Mouse (Mus musculus): ENCODE measurements at regions not wholly inside any gene's neighbourhood (a gene's known extent, or its start where the extent isn't known, plus 50 kb on each side); places are given as distances from the start of the nearest gene placed in this dataset.

DNA sequence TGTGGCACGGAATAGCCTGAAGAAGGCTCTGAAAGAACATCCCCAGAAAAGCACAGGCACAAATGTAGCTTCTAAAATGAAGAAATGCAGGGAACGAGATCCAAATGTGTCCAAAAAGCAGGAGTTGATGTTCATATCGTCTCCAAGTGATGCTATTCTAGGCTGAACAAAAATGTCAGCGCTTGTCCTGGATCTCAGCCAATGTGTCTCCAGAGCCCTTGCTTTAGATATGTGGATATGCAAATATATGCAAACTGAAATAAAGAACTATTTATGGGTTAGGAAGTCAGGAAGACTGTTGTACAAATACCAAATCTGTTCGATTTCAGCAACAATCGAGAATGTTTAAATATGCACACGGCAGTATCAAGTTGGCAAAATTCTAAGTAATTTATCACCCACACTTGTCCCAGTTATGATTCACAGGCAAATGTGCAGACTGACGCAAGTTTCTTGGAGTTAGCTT, 320.4 kb downstream of the Synb start:
- no peak overlapping the region for H3K4me3 ChIP-seq
- H3K79me2 ChIP-seq (ENCODE audit: control insufficient read depth, insufficient read depth) = no peaks in the 10 kb centered on the region
- H3K4me2 ChIP-seq (ENCODE audit: low read depth) = peak overlapping the region; percentile 8
- no peaks in the 10 kb centered on the region for H3K36me3 ChIP-seq (ENCODE audit: control insufficient read depth, insufficient read depth)
- no peak overlapping the region for H3ac ChIP-seq (ENCODE audit: control insufficient read depth, insufficient read length)
- TF ChIP-seq POLR2AphosphoS2 (IDR thresholded peaks at IDR 0.05; ENCODE audit: insufficient read length, low read depth) (no peak), USF1 (IDR thresholded peaks at IDR 0.05; ENCODE audit: low read depth) (no peak), E2F4 (IDR thresholded peaks at IDR 0.05; ENCODE audit: insufficient read depth) (no peak), REST (IDR thresholded peaks at IDR 0.05; ENCODE audit: insufficient read depth, insufficient read length) (no peak), TCF3 (IDR thresholded peaks at IDR 0.05; ENCODE audit: insufficient read length, low read depth) (no peak), TCF12 (IDR thresholded peaks at IDR 0.05; ENCODE audit: insufficient read depth, poor library complexity, severe bottlenecking) (no peak), SRF (IDR thresholded peaks at IDR 0.05; ENCODE audit: control insufficient read depth, insufficient read length, low read depth) (no peak), POLR2A (IDR thresholded peaks at IDR 0.05; ENCODE audit: insufficient read length, low read depth) (no peak), CEBPB (IDR thresholded peaks at IDR 0.05; ENCODE audit: insufficient read depth, poor library complexity, severe bottlenecking) (no peak), MAX (IDR thresholded peaks at IDR 0.05; ENCODE audit: low read depth) (no peak), MYOD1 (IDR thresholded peaks at IDR 0.05; ENCODE audit: control insufficient read depth in 1 of 3, insufficient read length in 2 of 3, low read depth in 2 of 3) (no peak)
- no peaks in the 10 kb centered on the region for H3K27me3 ChIP-seq (ENCODE audit: control insufficient read depth, insufficient read depth, insufficient read length)

DNA sequence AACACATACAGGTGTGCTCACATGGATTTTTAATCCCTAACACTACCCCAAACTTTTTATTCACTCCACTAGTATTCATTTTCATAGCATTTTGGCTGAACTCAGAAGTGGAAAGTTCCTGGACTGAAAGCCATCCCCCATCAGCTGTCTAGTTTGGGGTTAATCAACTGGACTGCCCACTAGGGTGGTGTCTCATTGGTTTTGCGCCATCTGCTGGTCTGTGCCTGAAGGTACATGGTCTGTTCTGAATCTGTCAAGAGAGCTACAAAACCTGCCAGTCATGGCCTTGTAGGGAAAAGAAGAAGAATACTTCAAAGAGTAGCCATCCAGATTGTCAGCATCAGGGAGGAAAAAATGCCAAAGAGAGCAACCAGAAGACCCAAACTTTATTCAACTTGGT, 327.3 kb downstream of the Synb start:
- H3K36me3 ChIP-seq (ENCODE audit: control insufficient read depth, insufficient read depth) = no peaks in the 10 kb centered on the region
- H3K4me2 ChIP-seq (ENCODE audit: low read depth) = no peak overlapping the region
- no peak overlapping the region for H3ac ChIP-seq (ENCODE audit: control insufficient read depth, insufficient read length)
- no peaks in the 10 kb centered on the region for H3K27me3 ChIP-seq (ENCODE audit: control insufficient read depth, insufficient read depth, insufficient read length)
- no peak for TF ChIP-seq POLR2A (IDR thresholded peaks at IDR 0.05; ENCODE audit: insufficient read length, low read depth)
- TF ChIP-seq TCF12 (IDR thresholded peaks at IDR 0.05; ENCODE audit: insufficient read depth, poor library complexity, severe bottlenecking) = no peak
- no peak for TF ChIP-seq TCF3 (IDR thresholded peaks at IDR 0.05; ENCODE audit: insufficient read length, low read depth)
- no peak for TF ChIP-seq MAX (IDR thresholded peaks at IDR 0.05; ENCODE audit: low read depth)
- no peak for TF ChIP-seq SRF (IDR thresholded peaks at IDR 0.05; ENCODE audit: control insufficient read depth, insufficient read length, low read depth)
- no peak for TF ChIP-seq MYOG (IDR thresholded peaks at IDR 0.05; ENCODE audit: control insufficient read depth in 1 of 3, insufficient read depth in 1 of 3, insufficient read length in 2 of 3, low read depth in 2 of 3)
- TF ChIP-seq CEBPB (IDR thresholded peaks at IDR 0.05; ENCODE audit: insufficient read depth, poor library complexity, severe bottlenecking) = no peak
- TF ChIP-seq POLR2AphosphoS2 (IDR thresholded peaks at IDR 0.05; ENCODE audit: insufficient read length, low read depth) = no peak
- no peak for TF ChIP-seq E2F4 (IDR thresholded peaks at IDR 0.05; ENCODE audit: insufficient read depth)
- no peak for TF ChIP-seq REST (IDR thresholded peaks at IDR 0.05; ENCODE audit: insufficient read depth, insufficient read length)
- TF ChIP-seq USF1 (IDR thresholded peaks at IDR 0.05; ENCODE audit: low read depth) = no peak
- TF ChIP-seq MYOD1 (IDR thresholded peaks at IDR 0.05; ENCODE audit: control insufficient read depth in 1 of 3, insufficient read length in 2 of 3, low read depth in 2 of 3) = no peak
- H3K79me2 ChIP-seq (ENCODE audit: control insufficient read depth, insufficient read depth) = no peaks in the 10 kb centered on the region
- no peak overlapping the region for H3K4me3 ChIP-seq

DNA sequence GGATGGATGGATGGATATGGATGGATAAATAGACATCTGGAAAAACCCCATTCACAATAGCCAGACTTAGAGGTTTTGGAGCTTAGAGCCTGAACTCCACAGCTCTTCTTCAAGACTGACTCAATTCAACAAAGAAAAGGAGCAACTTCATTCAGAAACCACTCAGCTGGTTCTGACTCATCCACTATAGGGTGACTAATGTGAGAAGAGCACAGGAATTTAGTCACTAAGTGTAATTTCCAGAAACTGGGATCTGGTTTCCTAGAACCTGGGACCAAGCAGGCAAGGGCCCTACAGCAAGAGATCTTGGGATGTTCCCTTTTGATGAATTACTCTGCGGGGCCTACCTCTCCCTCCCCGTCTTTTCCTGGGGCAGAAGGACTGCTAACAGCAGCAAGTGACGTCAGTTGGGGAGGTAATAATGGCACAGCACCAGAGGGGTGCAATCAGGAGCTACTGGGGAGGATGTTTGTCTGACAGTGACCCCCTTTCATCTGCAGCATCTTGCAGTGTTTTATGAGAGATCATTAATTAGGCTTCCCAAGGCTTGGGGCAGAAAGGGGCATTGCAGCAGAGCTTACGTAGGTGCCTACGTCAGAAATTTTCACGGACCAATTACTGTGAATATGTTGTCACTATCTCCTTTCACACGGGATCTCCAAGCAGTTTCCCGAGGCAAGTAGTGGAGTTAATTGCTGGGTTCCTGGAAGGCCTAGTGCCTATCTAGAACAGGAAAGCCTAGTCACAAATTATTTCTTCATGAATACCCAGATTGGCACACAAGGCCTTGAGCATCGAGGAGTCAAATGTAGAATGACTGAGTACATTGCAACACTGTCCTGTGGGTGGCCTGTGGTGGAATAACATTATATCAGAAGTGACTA, 339.3 kb downstream of the Synb start:
- peak overlapping the region; percentile 30 for H3K4me2 ChIP-seq (ENCODE audit: low read depth)
- H3K36me3 ChIP-seq (ENCODE audit: control insufficient read depth, insufficient read depth) = no peaks in the 10 kb centered on the region
- H3K27me3 ChIP-seq (ENCODE audit: control insufficient read depth, insufficient read depth, insufficient read length) = no peaks in the 10 kb centered on the region
- H3K4me3 ChIP-seq = no peak overlapping the region
- H3ac ChIP-seq (ENCODE audit: control insufficient read depth, insufficient read length) = no peak overlapping the region
- TF ChIP-seq REST (IDR thresholded peaks at IDR 0.05; ENCODE audit: insufficient read depth, insufficient read length) = no peak
- TF ChIP-seq CEBPB (IDR thresholded peaks at IDR 0.05; ENCODE audit: insufficient read depth, poor library complexity, severe bottlenecking) = peak; percentile 68; the same call in 1 of the 2 replicates
- H3K79me2 ChIP-seq (ENCODE audit: control insufficient read depth, insufficient read depth) = no peaks in the 10 kb centered on the region

DNA sequence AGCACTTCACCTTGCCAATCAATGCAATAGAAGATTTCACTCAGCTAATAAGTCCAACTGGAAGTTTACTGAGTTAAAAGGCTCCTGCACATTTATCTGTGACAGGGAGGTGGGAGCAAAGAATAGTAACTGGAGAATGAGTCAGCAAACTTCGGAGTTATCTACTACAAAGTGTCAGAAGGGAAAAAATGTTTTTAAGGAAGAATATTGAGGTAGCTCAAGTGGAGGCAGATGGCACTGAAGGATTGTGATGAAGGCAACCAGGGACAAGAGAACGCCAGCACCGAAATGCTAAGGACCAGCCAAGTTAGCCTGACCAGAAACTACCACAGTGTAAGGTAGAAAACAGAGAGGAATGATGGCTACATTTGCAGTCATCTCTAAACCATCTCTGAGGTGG, 348.2 kb downstream of the Synb start:
- no peak overlapping the region for H3ac ChIP-seq (ENCODE audit: control insufficient read depth, insufficient read length)
- no peak overlapping the region for H3K4me3 ChIP-seq
- no peaks in the 10 kb centered on the region for H3K27me3 ChIP-seq (ENCODE audit: control insufficient read depth, insufficient read depth, insufficient read length)
- H3K36me3 ChIP-seq (ENCODE audit: control insufficient read depth, insufficient read depth) = no peaks in the 10 kb centered on the region
- H3K79me2 ChIP-seq (ENCODE audit: control insufficient read depth, insufficient read depth) = no peaks in the 10 kb centered on the region
- peak overlapping the region; percentile 53 for H3K4me2 ChIP-seq (ENCODE audit: low read depth)
- TF ChIP-seq POLR2AphosphoS2 (IDR thresholded peaks at IDR 0.05; ENCODE audit: insufficient read length, low read depth) = no peak

DNA sequence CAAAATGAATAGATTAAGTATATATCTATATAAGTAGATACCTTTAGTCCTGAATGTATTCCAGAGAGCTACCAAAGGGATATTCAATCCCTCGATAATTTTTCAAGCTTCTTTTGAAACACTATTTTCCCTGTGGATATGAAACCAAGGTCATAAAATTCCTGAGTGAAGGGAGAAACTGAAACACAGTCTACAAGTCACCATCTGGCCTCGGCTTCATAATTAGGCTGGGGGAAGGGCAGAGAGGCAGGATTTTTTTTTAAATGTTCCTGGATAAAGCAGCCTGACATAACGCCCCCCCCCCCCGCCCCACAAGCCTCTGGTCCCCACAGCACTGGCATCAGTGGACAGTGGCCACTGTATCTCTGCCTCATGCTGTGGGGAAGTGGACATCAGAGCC, 348.7 kb downstream of the Synb start:
- Histone ChIP-seq H3K4me3 (no peak overlapping the region), H3K27me3 (ENCODE audit: control insufficient read depth, insufficient read depth, insufficient read length) (no peaks in the 10 kb centered on the region)

More for the DNA sequence above, 348.7 kb downstream of the Synb start:
- TF ChIP-seq TCF12 (IDR thresholded peaks at IDR 0.05; ENCODE audit: insufficient read depth, poor library complexity, severe bottlenecking) (no peak), REST (IDR thresholded peaks at IDR 0.05; ENCODE audit: insufficient read depth, insufficient read length) (no peak), USF1 (IDR thresholded peaks at IDR 0.05; ENCODE audit: low read depth) (no peak), E2F4 (IDR thresholded peaks at IDR 0.05; ENCODE audit: insufficient read depth) (no peak), MYOD1 (IDR thresholded peaks at IDR 0.05; ENCODE audit: control insufficient read depth in 1 of 3, insufficient read length in 2 of 3, low read depth in 2 of 3) (no peak), MYOG (IDR thresholded peaks at IDR 0.05; ENCODE audit: control insufficient read depth in 1 of 3, insufficient read depth in 1 of 3, insufficient read length in 2 of 3, low read depth in 2 of 3) (no peak), SRF (IDR thresholded peaks at IDR 0.05; ENCODE audit: control insufficient read depth, insufficient read length, low read depth) (no peak), TCF3 (IDR thresholded peaks at IDR 0.05; ENCODE audit: insufficient read length, low read depth) (no peak), POLR2A (IDR thresholded peaks at IDR 0.05; ENCODE audit: insufficient read length, low read depth) (no peak), POLR2AphosphoS2 (IDR thresholded peaks at IDR 0.05; ENCODE audit: insufficient read length, low read depth) (no peak)
- Histone ChIP-seq H3K36me3 (ENCODE audit: control insufficient read depth, insufficient read depth) (no peaks in the 10 kb centered on the region), H3K79me2 (ENCODE audit: control insufficient read depth, insufficient read depth) (no peaks in the 10 kb centered on the region), H3ac (ENCODE audit: control insufficient read depth, insufficient read length) (no peak overlapping the region), H3K4me2 (ENCODE audit: low read depth) (peak overlapping the region; percentile 53)
